Mouse (Mus musculus): ENCODE data around the gene Egln3. TPM values are rescaled to one million over a fixed set of nuclear protein-coding genes. Genes with fewer than 3 reads are reported as not detected.
A peak's percentile ranks its signal among the peaks of the same experiment; 100 is the strongest.

Gene Egln3
- total RNA-seq (2021), result 1 to 10 TPM; 5.2 to 7.9 TPM
- polyA plus RNA-seq (2012; rRNA removed), result 2.1 and 4.9 TPM in 2 replicates
- long read RNA-seq, transcript Egln3-201 (5 exons, 2,662 nt), result major isoform, 9 of 10 reads
- long read RNA-seq, partial matches to known transcripts, result 0 of 10 reads
- long read RNA-seq, other reads (novel, unspliced or antisense), result 1 of 10 reads

- DNase-seq, result peak; percentile 94
These were observed at the start of gene Egln3 for GRCm38 (mm10) chr12:54203656-54204045. Gene Egln3, minus strand, starts transcription at chr12:54203860.

- no peak for DNase-seq
These were observed 49.8 kb upstream of the Egln3 start for GRCm38 (mm10) chr12:54253449-54253848.

- DNase-seq, result peak; percentile 62
These were observed 48.3 kb upstream of the Egln3 start for GRCm38 (mm10) chr12:54251942-54252400.

GRCm38 (mm10) chr12:54247835-54248234 is 44.2 kb upstream of the Egln3 start:
- no peak for DNase-seq

GRCm38 (mm10) chr12:54243158-54243557 is 39.5 kb upstream of the Egln3 start:
- no peak for DNase-seq

GRCm38 (mm10) chr12:54241976-54242375 is 38.3 kb upstream of the Egln3 start:
- no peak for DNase-seq

- no peak for DNase-seq
These were observed 30.1 kb upstream of the Egln3 start for GRCm38 (mm10) chr12:54233794-54234193.

- DNase-seq, result no peak
These were observed 29.4 kb upstream of the Egln3 start for GRCm38 (mm10) chr12:54232996-54233603.

- DNase-seq, result no peak
These were observed 28.8 kb upstream of the Egln3 start for GRCm38 (mm10) chr12:54232456-54232855.

GRCm38 (mm10) chr12:54227551-54227950 is 23.9 kb upstream of the Egln3 start:
- DNase-seq, result no peak

- DNase-seq, result no peak
These were observed 22.7 kb upstream of the Egln3 start for GRCm38 (mm10) chr12:54226341-54226740.

- DNase-seq, result no peak
These were observed 21.9 kb upstream of the Egln3 start for GRCm38 (mm10) chr12:54225610-54226009.

- DNase-seq, result no peak
These were observed 21.4 kb upstream of the Egln3 start for GRCm38 (mm10) chr12:54225090-54225489.

- DNase-seq, result no peak
These were observed 18.5 kb upstream of the Egln3 start for GRCm38 (mm10) chr12:54222036-54222760.

- no peak for DNase-seq
These were observed 13.0 kb upstream of the Egln3 start for GRCm38 (mm10) chr12:54216673-54217072.

- DNase-seq, result peak; percentile 69
These were observed 10.8 kb upstream of the Egln3 start for GRCm38 (mm10) chr12:54214426-54214825.

- no peak for DNase-seq
These were observed 10.2 kb upstream of the Egln3 start for GRCm38 (mm10) chr12:54213871-54214270.

- no peak for DNase-seq
These were observed 9.6 kb upstream of the Egln3 start for GRCm38 (mm10) chr12:54213230-54213629.

GRCm38 (mm10) chr12:54209182-54209563 is 5.5 kb upstream of the Egln3 start:
- DNase-seq, result peak; percentile 26

GRCm38 (mm10) chr12:54208433-54209181 is 4.9 kb upstream of the Egln3 start:
- DNase-seq, result no peak

GRCm38 (mm10) chr12:54205731-54206130 is 2.1 kb upstream of the Egln3 start:
- DNase-seq, result no peak

- peak; percentile 69 for DNase-seq
These were observed 1.5 kb upstream of the Egln3 start for GRCm38 (mm10) chr12:54205195-54205594.

All from adrenal gland, adult 2 months (tissue).